Mouse (Mus musculus): ENCODE results near the gene Ikzf5. TPM values are rescaled to one million over a fixed set of nuclear protein-coding genes. Genes with fewer than 3 reads are reported as not detected.
"Not testable (repeated sequence)": the region's sequence is repeated elsewhere in the genome, so short reads cannot be mapped to it uniquely, and the experiment has no call there.

Ikzf5 gene
- 12.6 and 15.0 TPM in 2 replicates for polyA plus RNA-seq (2015; fragmentation: Nextera tagmentation; extraction: Ambion mirVana)

- peak; percentile 97 for ATAC-seq
- H3K27ac ChIP-seq (ENCODE audit: low read length), result peak within 1 kb of the TSS; percentile 89
- peaks cover 26% of the 10 kb centered on the region for H3K4me1 ChIP-seq (ENCODE audit: control insufficient read depth, insufficient read depth, low read length)
- peak within 1 kb of the TSS; percentile 80 for H3K4me2 ChIP-seq (ENCODE audit: low read length)
- H3K9ac ChIP-seq (ENCODE audit: low read depth, low read length), result peak within 1 kb of the TSS; percentile 94
- no peaks in the 10 kb centered on the region for H3K36me3 ChIP-seq (ENCODE audit: control insufficient read depth, insufficient read depth, low read length)
- H3K4me3 ChIP-seq (ENCODE audit: low read depth, low read length), result peak within 1 kb of the TSS; percentile 76
- H3K27me3 ChIP-seq (ENCODE audit: control insufficient read depth, insufficient read depth, low read depth, low read length), result no peaks in the 10 kb centered on the region
- under 1% methylated on average over 42 of the region's 42 CpGs for WGBS
- no peaks in the 10 kb centered on the region for H3K9me3 ChIP-seq (replicated peaks; ENCODE audit: control insufficient read depth, low read length, poor library complexity, severe bottlenecking)
Measured at GRCm38 (mm10) chr7:131410416-131411058, at the start of gene Ikzf5, which contains the start of gene Acadsb. Ikzf5 (minus strand) TSS chr7:131410521. Acadsb (plus strand) TSS chr7:131410601.

DNA sequence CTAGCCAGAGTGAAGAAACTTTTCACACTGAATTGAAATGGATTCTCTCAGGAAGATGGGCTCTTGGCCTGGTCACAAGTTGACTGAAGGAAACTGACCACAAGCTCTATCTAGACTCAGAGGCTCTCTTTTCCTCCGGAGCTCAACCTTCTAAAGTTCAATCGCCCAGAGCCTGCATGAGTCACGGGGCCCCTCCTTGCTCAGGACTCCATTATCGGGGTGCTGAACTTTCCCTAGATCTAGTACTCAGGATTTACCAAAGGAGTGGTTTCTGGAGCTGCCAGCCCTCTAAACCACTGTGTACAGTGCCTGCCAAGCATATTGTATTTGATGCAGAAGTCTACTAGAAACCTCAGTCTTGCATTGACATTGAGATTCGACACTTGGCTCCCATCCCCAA is 46.4 kb upstream of the Ikzf5 start:
- Histone ChIP-seq H3K27ac (ENCODE audit: low read length) (no peak overlapping the region), H3K9ac (ENCODE audit: low read depth, low read length) (no peak overlapping the region), H3K4me2 (ENCODE audit: low read length) (no peak overlapping the region), H3K9me3 (replicated peaks; ENCODE audit: control insufficient read depth, low read length, poor library complexity, severe bottlenecking) (no peaks in the 10 kb centered on the region), H3K4me1 (ENCODE audit: control insufficient read depth, insufficient read depth, low read length) (no peaks in the 10 kb centered on the region), H3K27me3 (ENCODE audit: control insufficient read depth, insufficient read depth, low read depth, low read length) (no peaks in the 10 kb centered on the region), H3K4me3 (ENCODE audit: low read depth, low read length) (no peak overlapping the region), H3K36me3 (ENCODE audit: control insufficient read depth, insufficient read depth, low read length) (no peaks in the 10 kb centered on the region)
- ATAC-seq, result no peak
- 90% methylated on average over 5 of the region's 5 CpGs for WGBS

DNA sequence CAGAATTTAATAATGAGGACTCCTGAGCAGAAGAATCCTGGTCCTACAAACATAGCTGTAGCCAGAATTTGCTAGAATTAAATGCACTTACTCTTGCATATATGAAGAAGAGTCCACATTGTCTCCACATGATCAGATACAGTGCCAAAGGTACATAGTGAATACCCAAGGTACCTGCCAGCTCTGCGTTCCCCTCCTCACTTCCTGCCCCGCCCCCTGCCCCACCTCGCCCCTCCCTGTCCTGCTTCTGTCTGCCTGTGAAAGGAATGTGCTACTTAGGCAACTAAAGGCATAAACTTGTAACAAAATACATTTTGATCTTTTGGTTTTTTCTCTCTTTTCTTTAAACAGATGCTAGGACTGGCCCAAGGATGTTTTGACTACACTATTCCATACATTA is 26.7 kb upstream of the Ikzf5 start:
- no peak overlapping the region for H3K9ac ChIP-seq (ENCODE audit: low read depth, low read length)
- WGBS, result 57% methylated on average over 3 of the region's 3 CpGs

GRCm38 (mm10) chr7:131434276-131434675 is 24.0 kb upstream of the Ikzf5 start:
- no peak overlapping the region for H3K4me2 ChIP-seq (ENCODE audit: low read length)
- H3K4me3 ChIP-seq (ENCODE audit: low read depth, low read length), result no peak overlapping the region
- H3K4me1 ChIP-seq (ENCODE audit: control insufficient read depth, insufficient read depth, low read length), result no peaks in the 10 kb centered on the region
- peaks cover 26% of the 10 kb centered on the region for H3K36me3 ChIP-seq (ENCODE audit: control insufficient read depth, insufficient read depth, low read length)
- no peak overlapping the region for H3K9ac ChIP-seq (ENCODE audit: low read depth, low read length)
- ATAC-seq, result no peak
- WGBS, result 85% methylated on average over 1 of the region's 1 CpGs
- no peak overlapping the region for H3K27ac ChIP-seq (ENCODE audit: low read length)
- no peaks in the 10 kb centered on the region for H3K27me3 ChIP-seq (ENCODE audit: control insufficient read depth, insufficient read depth, low read depth, low read length)
- no peaks in the 10 kb centered on the region for H3K9me3 ChIP-seq (replicated peaks; ENCODE audit: control insufficient read depth, low read length, poor library complexity, severe bottlenecking)

More for the DNA sequence above, 26.7 kb upstream of the Ikzf5 start:
- Histone ChIP-seq H3K4me1 (ENCODE audit: control insufficient read depth, insufficient read depth, low read length) (no peaks in the 10 kb centered on the region), H3K9me3 (replicated peaks; ENCODE audit: control insufficient read depth, low read length, poor library complexity, severe bottlenecking) (no peaks in the 10 kb centered on the region), H3K4me3 (ENCODE audit: low read depth, low read length) (no peak overlapping the region), H3K27me3 (ENCODE audit: control insufficient read depth, insufficient read depth, low read depth, low read length) (no peaks in the 10 kb centered on the region), H3K36me3 (ENCODE audit: control insufficient read depth, insufficient read depth, low read length) (peaks cover 19% of the 10 kb centered on the region), H3K27ac (ENCODE audit: low read length) (no peak overlapping the region), H3K4me2 (ENCODE audit: low read length) (no peak overlapping the region)
- ATAC-seq, result no peak

DNA sequence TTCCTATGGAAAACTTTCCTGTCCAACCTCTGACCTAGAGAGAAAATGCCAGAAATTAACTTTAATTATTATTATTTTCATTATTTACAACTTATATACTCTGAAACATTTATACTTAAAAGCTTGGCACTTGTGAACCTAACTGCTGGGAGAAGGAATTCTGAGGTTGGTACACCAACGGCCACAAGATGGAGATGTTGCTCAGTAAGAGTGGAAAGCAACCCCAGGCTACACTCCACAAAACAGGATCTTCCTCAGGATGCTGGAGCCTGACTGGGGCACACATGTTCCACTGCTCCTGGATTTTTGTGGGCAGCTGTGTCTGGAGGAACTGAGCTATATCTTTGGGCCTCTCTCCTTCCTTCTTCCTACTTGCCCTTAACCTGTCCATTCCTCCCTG is 21.9 kb upstream of the Ikzf5 start:
- Histone ChIP-seq H3K27me3 (ENCODE audit: control insufficient read depth, insufficient read depth, low read depth, low read length) (no peaks in the 10 kb centered on the region), H3K27ac (ENCODE audit: low read length) (no peak overlapping the region), H3K4me3 (ENCODE audit: low read depth, low read length) (no peak overlapping the region), H3K9me3 (replicated peaks; ENCODE audit: control insufficient read depth, low read length, poor library complexity, severe bottlenecking) (no peaks in the 10 kb centered on the region), H3K36me3 (ENCODE audit: control insufficient read depth, insufficient read depth, low read length) (peaks cover 22% of the 10 kb centered on the region), H3K4me2 (ENCODE audit: low read length) (no peak overlapping the region), H3K4me1 (ENCODE audit: control insufficient read depth, insufficient read depth, low read length) (no peaks in the 10 kb centered on the region), H3K9ac (ENCODE audit: low read depth, low read length) (no peak overlapping the region)
- WGBS, result 8% methylated on average over 1 of the region's 1 CpGs
- ATAC-seq, result no peak

DNA sequence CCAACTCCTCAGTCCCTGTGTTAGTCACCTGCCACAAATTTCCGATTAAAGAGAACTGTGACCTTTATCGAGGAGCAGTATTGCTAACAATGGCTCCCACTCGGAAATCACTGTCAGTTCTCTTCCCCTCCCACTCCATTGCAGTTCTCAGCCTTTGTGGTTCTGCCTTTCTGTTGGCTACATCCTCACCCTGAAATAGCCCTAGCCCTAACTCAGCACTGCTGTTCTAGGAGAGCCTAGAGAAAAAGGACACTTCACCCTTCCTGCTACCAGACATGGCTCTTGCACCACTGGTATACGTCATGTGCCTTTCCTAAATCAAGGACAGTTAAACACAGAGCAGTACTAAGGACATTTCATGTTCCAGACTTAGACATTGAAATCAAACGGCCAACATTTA is 17.0 kb upstream of the Ikzf5 start:
- Histone ChIP-seq H3K9ac (ENCODE audit: low read depth, low read length) (no peak overlapping the region), H3K9me3 (replicated peaks; ENCODE audit: control insufficient read depth, low read length, poor library complexity, severe bottlenecking) (no peaks in the 10 kb centered on the region)
- ATAC-seq, result no peak

DNA sequence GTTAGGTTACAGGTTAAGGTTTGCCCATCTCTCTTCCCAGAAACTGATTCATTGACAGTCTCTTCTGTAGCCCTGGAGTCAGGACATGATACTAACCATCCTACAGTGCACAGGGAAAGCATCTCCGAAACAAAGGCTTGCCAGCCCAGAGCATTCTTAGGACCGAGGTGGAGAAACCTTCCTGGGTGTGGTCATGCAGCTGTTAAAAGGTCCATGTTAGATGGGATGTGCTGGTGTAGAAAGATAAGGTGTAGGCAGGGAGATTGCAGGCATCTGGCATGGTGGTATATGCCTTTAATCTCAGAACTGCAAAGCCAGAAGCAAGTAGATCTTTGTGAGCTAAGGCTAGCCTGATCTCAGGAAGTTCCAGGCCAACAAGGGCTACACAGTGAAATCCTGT is 14.6 kb upstream of the Ikzf5 start:
- Histone ChIP-seq H3K27ac (ENCODE audit: low read length) (no peak overlapping the region), H3K9ac (ENCODE audit: low read depth, low read length) (no peak overlapping the region), H3K9me3 (replicated peaks; ENCODE audit: control insufficient read depth, low read length, poor library complexity, severe bottlenecking) (no peaks in the 10 kb centered on the region), H3K4me2 (ENCODE audit: low read length) (no peak overlapping the region), H3K4me1 (ENCODE audit: control insufficient read depth, insufficient read depth, low read length) (no peaks in the 10 kb centered on the region), H3K27me3 (ENCODE audit: control insufficient read depth, insufficient read depth, low read depth, low read length) (no peaks in the 10 kb centered on the region), H3K36me3 (ENCODE audit: control insufficient read depth, insufficient read depth, low read length) (peaks cover 10% of the 10 kb centered on the region; the same call in 1 of the 2 replicates), H3K4me3 (ENCODE audit: low read depth, low read length) (no peak overlapping the region)
- 88% methylated on average over 2 of the region's 2 CpGs for WGBS
- no peak for ATAC-seq

More for the DNA sequence above, 17.0 kb upstream of the Ikzf5 start:
- H3K4me1 ChIP-seq (ENCODE audit: control insufficient read depth, insufficient read depth, low read length), result no peaks in the 10 kb centered on the region
- no peak overlapping the region for H3K4me3 ChIP-seq (ENCODE audit: low read depth, low read length)
- H3K27me3 ChIP-seq (ENCODE audit: control insufficient read depth, insufficient read depth, low read depth, low read length), result no peaks in the 10 kb centered on the region
- H3K27ac ChIP-seq (ENCODE audit: low read length), result no peak overlapping the region
- no peak overlapping the region for H3K4me2 ChIP-seq (ENCODE audit: low read length)
- H3K36me3 ChIP-seq (ENCODE audit: control insufficient read depth, insufficient read depth, low read length), result peaks cover 24% of the 10 kb centered on the region
- WGBS, result 90% methylated on average over 5 of the region's 5 CpGs

DNA sequence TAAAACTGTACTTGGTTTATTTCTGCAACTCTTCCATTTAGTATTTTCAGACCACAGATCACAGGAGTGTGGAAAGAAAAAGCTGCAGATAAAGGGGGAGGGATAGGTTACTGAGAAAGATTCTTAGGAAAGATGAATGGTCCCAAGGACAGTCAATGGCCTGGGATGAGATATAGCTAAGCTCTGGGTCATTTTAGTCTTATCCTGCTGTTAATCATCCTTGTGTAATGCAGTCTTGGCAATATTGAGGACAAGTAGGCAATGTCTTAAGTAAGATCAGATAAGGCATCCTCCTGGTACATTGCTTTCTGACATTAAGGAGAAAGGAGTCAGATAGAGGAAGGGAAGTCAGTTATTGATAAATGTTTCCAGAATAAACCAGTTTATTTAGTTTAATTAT is 7.3 kb upstream of the Ikzf5 start:
- Histone ChIP-seq H3K36me3 (ENCODE audit: control insufficient read depth, insufficient read depth, low read length) (no peaks in the 10 kb centered on the region), H3K4me3 (ENCODE audit: low read depth, low read length) (no peak overlapping the region), H3K9me3 (replicated peaks; ENCODE audit: control insufficient read depth, low read length, poor library complexity, severe bottlenecking) (no peaks in the 10 kb centered on the region), H3K27me3 (ENCODE audit: control insufficient read depth, insufficient read depth, low read depth, low read length) (no peaks in the 10 kb centered on the region), H3K4me2 (ENCODE audit: low read length) (no peak overlapping the region), H3K4me1 (ENCODE audit: control insufficient read depth, insufficient read depth, low read length) (no peaks in the 10 kb centered on the region), H3K9ac (ENCODE audit: low read depth, low read length) (no peak overlapping the region), H3K27ac (ENCODE audit: low read length) (no peak overlapping the region)
- ATAC-seq, result no peak

DNA sequence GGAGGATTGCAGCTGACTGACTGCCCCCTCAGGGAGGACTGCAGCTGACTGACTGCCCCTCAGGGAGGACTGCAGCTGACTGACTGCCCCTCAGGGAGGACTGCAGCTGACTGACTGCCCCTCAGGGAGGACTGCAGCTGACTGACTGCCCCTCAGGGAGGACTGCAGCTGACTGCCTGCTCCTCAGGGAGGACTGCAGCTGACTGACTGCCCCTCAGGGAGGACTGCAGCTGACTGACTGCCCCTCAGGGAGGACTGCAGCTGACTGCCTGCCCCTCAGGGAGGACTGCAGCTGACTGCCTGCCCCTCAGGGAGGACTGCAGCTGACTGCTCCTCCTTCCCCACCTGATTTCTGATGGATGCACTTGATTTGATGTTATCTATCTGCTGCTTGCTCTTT is 6.4 kb upstream of the Ikzf5 start:
- H3K9me3 ChIP-seq (replicated peaks; ENCODE audit: control insufficient read depth, low read length, poor library complexity, severe bottlenecking); H3K36me3 ChIP-seq (ENCODE audit: control insufficient read depth, insufficient read depth, low read length); H3K4me1 ChIP-seq (ENCODE audit: control insufficient read depth, insufficient read depth, low read length); H3K27me3 ChIP-seq (ENCODE audit: control insufficient read depth, insufficient read depth, low read depth, low read length); H3K27ac ChIP-seq (ENCODE audit: low read length); ATAC-seq; H3K9ac ChIP-seq (ENCODE audit: low read depth, low read length); H3K4me3 ChIP-seq (ENCODE audit: low read depth, low read length); H3K4me2 ChIP-seq (ENCODE audit: low read length): not testable (repeated sequence)
